Mouse (Mus musculus): ENCODE measurements at regions not wholly inside any gene's neighbourhood (a gene's known extent, or its start where the extent isn't known, plus 50 kb on each side); places are given as distances from the start of the nearest gene placed in this dataset.

DNA sequence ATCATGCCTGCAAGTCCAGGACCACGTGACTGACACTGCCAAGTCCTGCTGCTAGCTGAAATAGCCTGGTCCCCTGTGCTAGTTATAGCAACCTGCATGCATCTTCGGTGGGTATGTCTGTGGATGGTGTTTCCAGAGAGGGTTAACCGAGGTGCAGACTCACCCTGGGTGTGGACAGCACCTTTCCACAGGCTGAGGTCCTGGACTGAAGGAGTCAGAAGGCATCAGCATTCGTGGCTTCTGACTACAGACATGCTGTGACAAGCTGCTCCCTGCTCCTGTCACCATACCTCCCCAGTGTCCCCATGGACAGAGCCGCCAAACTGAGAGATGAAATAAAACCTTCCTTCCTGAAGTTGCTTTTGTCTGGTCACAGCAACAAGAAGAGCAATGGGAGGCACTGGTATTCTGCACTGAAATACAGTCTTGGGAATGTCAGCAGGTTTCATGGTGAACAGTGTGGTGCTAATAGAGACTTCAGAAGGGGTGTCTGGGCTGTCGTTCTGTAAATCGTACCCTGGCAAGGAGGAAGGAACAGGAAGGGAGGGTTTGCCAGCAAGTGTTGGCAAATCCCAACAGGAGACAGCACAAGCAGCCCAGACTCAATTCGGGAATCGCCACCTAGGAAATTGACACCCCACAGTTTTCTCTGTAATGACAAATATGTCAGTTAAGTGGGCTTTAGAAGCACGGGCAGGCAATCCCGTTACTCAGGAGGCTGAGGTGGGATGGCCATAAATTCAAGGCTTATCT is 237.7 kb downstream of the Hs3st3b1 start:
- H3K27ac ChIP-seq (replicated peaks; ENCODE audit: insufficient read depth, low read depth, low read length) = no peak overlapping the region
- H3K27me3 ChIP-seq (ENCODE audit: control insufficient read depth, insufficient read depth, low read length) = no peaks in the 10 kb centered on the region
- H3K36me3 ChIP-seq (ENCODE audit: control insufficient read depth, insufficient read depth, low read length) = no peaks in the 10 kb centered on the region
- 73% methylated on average over 11 of the region's 11 CpGs for WGBS
- no peak overlapping the region for H3K9ac ChIP-seq (ENCODE audit: low read depth, low read length)
- DNase-seq (ENCODE audit: extremely low read depth, low read depth, low spot score) = no peak
- H3K4me3 ChIP-seq (ENCODE audit: insufficient read depth, low read depth, low read length) = no peak overlapping the region
- H3K79me2 ChIP-seq (ENCODE audit: control insufficient read depth, insufficient read depth, low read length) = no peaks in the 10 kb centered on the region
- TF ChIP-seq POLR2A (IDR thresholded peaks at IDR 0.05; ENCODE audit: extremely low read depth, insufficient read depth, low read length) = no peak
- no peak for TF ChIP-seq CTCF (IDR thresholded peaks at IDR 0.05; ENCODE audit: low read depth, low read length)
- no peaks in the 10 kb centered on the region for H3K4me1 ChIP-seq (ENCODE audit: control insufficient read depth, insufficient read depth, low read length)

DNA sequence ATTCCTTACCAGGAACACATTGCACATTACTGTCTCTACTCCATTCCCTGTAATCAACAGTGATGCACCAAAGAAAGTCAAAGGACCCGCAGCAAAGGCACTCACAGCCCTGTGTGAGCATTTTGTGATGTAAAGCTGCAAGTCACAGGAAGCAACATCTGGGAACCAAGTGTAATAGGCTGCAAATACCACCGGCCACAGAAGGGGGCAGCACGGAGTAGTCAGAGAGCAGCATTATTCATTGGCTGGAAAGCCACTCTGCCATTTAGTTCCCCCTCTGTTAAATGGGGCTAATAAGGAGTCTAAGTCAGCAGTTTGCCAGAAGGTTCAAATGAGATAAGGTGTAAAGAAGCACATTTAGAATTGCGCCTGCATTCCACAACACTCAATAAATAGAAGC is 231.0 kb downstream of the Hs3st3b1 start:
- Histone ChIP-seq H3K27ac (replicated peaks; ENCODE audit: insufficient read depth, low read depth, low read length) (no peak overlapping the region), H3K36me3 (ENCODE audit: control insufficient read depth, insufficient read depth, low read length) (no peaks in the 10 kb centered on the region), H3K79me2 (ENCODE audit: control insufficient read depth, insufficient read depth, low read length) (no peaks in the 10 kb centered on the region), H3K4me1 (ENCODE audit: control insufficient read depth, insufficient read depth, low read length) (no peaks in the 10 kb centered on the region), H3K4me3 (ENCODE audit: insufficient read depth, low read depth, low read length) (no peak overlapping the region), H3K27me3 (ENCODE audit: control insufficient read depth, insufficient read depth, low read length) (no peaks in the 10 kb centered on the region), H3K9ac (ENCODE audit: low read depth, low read length) (no peak overlapping the region)
- WGBS = 58% methylated on average over 4 of the region's 4 CpGs
- TF ChIP-seq CTCF (IDR thresholded peaks at IDR 0.05; ENCODE audit: low read depth, low read length) = peak; percentile 42; the same call in 1 of the 2 replicates
- no peak for TF ChIP-seq POLR2A (IDR thresholded peaks at IDR 0.05; ENCODE audit: extremely low read depth, insufficient read depth, low read length)
- DNase-seq (ENCODE audit: extremely low read depth, low read depth, low spot score) = no peak

DNA sequence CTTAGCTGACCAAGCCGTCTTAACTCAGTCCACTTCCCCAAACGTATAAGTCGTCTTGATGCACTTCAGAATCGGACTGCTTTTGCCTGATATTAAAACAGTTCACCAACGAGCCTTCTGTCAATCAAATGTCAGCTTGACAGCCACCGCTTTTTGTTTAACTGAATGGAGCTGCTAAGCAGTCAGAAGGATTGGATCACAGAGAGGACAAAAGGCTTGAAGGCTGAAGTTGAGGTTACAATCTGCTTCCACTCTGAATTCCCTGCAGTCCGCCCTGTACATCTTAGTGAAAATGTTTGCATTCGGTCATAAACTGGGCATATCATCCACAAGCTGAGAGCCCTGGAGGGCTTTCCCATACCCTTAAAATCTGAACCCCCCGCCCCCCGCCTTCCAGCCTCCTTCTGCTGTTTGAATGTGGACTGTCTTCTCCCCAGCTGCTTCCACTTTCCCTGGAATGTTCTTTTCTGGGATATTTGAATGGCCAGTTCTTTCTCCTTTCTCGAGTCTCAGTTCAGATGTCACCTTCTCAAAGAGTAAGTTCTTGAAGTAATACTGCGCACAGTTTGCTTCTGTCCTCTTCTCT is 217.0 kb downstream of the Hs3st3b1 start:
- Histone ChIP-seq H3K79me2 (ENCODE audit: control insufficient read depth, insufficient read depth, low read length) (no peaks in the 10 kb centered on the region), H3K4me1 (ENCODE audit: control insufficient read depth, insufficient read depth, low read length) (no peaks in the 10 kb centered on the region), H3K27me3 (ENCODE audit: control insufficient read depth, insufficient read depth, low read length) (no peaks in the 10 kb centered on the region), H3K9ac (ENCODE audit: low read depth, low read length) (no peak overlapping the region), H3K36me3 (ENCODE audit: control insufficient read depth, insufficient read depth, low read length) (no peaks in the 10 kb centered on the region), H3K4me3 (ENCODE audit: insufficient read depth, low read depth, low read length) (no peak overlapping the region), H3K27ac (replicated peaks; ENCODE audit: insufficient read depth, low read depth, low read length) (no peak overlapping the region)
- 83% methylated on average over 12 of the region's 12 CpGs for WGBS
- DNase-seq (ENCODE audit: extremely low read depth, low read depth, low spot score) = no peak
- TF ChIP-seq CTCF (IDR thresholded peaks at IDR 0.05; ENCODE audit: low read depth, low read length) = no peak
- no peak for TF ChIP-seq POLR2A (IDR thresholded peaks at IDR 0.05; ENCODE audit: extremely low read depth, insufficient read depth, low read length)

DNA sequence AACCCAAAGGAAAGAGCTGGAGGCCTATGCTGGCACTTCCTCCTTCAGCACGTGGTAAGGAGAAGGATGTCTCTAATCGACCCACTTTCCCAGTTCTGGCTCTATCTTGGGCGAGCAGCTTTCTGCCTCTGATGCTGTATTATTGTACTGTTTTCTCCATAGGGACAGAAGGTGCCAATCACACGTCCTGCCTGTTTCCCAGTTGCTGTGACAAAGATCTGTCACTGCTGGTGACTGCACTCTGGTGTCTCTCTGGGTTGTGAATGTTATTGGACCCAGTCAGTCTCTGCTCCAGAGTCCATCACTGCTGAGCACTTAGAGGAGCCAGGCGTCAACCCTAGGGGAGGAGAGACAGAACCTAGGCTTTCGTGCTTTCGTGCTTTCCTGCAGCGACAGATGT is 216.0 kb downstream of the Hs3st3b1 start:
- no peaks in the 10 kb centered on the region for H3K79me2 ChIP-seq (ENCODE audit: control insufficient read depth, insufficient read depth, low read length)
- 84% methylated on average over 8 of the region's 8 CpGs for WGBS
- H3K9ac ChIP-seq (ENCODE audit: low read depth, low read length) = no peak overlapping the region
- TF ChIP-seq POLR2A (IDR thresholded peaks at IDR 0.05; ENCODE audit: extremely low read depth, insufficient read depth, low read length) (no peak), CTCF (IDR thresholded peaks at IDR 0.05; ENCODE audit: low read depth, low read length) (no peak)
- no peak for DNase-seq (ENCODE audit: extremely low read depth, low read depth, low spot score)
- no peaks in the 10 kb centered on the region for H3K36me3 ChIP-seq (ENCODE audit: control insufficient read depth, insufficient read depth, low read length)
- H3K4me3 ChIP-seq (ENCODE audit: insufficient read depth, low read depth, low read length) = no peak overlapping the region
- no peak overlapping the region for H3K27ac ChIP-seq (replicated peaks; ENCODE audit: insufficient read depth, low read depth, low read length)
- no peaks in the 10 kb centered on the region for H3K4me1 ChIP-seq (ENCODE audit: control insufficient read depth, insufficient read depth, low read length)
- no peaks in the 10 kb centered on the region for H3K27me3 ChIP-seq (ENCODE audit: control insufficient read depth, insufficient read depth, low read length)

DNA sequence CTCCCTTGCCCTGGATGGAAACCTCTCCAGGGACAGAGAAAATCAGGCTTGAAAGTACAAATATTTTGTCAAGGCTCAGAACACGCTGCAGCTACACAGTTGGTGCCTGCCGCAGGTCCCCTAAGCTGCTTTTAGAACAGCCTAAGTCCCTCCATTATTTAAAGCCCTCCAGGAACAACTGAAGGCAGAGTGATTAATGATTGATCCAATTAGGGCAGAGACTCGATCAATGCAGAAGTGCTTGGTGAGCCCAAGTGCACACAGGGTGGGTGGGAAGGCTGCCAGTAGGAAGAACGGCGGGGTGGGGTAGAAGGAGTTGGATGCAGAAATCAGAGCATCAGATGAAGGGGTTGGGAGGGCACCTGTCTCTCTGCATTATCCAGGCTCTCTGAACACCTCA is 215.0 kb downstream of the Hs3st3b1 start:
- Histone ChIP-seq H3K4me3 (ENCODE audit: insufficient read depth, low read depth, low read length) (no peak overlapping the region), H3K27me3 (ENCODE audit: control insufficient read depth, insufficient read depth, low read length) (no peaks in the 10 kb centered on the region), H3K27ac (replicated peaks; ENCODE audit: insufficient read depth, low read depth, low read length) (no peak overlapping the region), H3K9ac (ENCODE audit: low read depth, low read length) (no peak overlapping the region), H3K4me1 (ENCODE audit: control insufficient read depth, insufficient read depth, low read length) (no peaks in the 10 kb centered on the region), H3K79me2 (ENCODE audit: control insufficient read depth, insufficient read depth, low read length) (no peaks in the 10 kb centered on the region), H3K36me3 (ENCODE audit: control insufficient read depth, insufficient read depth, low read length) (no peaks in the 10 kb centered on the region)
- no peak for TF ChIP-seq POLR2A (IDR thresholded peaks at IDR 0.05; ENCODE audit: extremely low read depth, insufficient read depth, low read length)
- no peak for DNase-seq (ENCODE audit: extremely low read depth, low read depth, low spot score)
- WGBS = 38% methylated on average over 5 of the region's 5 CpGs

DNA sequence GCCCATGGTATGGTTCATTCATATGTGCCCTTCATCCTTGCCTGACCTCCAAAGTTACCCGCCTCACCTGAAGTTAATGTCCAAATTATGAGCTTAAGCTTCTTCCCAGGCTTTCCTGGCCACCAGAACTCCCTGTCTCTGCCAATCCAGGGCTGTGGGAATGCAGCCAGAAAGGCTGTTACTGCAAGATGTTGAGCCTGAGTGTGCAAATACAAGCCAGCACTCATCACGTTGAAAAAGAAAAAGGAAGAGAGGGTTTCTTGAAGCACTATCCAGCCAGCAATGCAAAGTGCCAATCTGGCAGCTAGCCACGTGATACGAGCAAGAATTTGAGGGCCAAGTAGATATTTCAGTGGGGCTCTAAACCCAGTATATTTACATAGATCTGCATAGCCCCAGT is 213.7 kb downstream of the Hs3st3b1 start:
- no peaks in the 10 kb centered on the region for H3K27me3 ChIP-seq (ENCODE audit: control insufficient read depth, insufficient read depth, low read length)
- no peak for DNase-seq (ENCODE audit: extremely low read depth, low read depth, low spot score)
- H3K9ac ChIP-seq (ENCODE audit: low read depth, low read length) = no peak overlapping the region
- no peak overlapping the region for H3K4me3 ChIP-seq (ENCODE audit: insufficient read depth, low read depth, low read length)
- no peaks in the 10 kb centered on the region for H3K79me2 ChIP-seq (ENCODE audit: control insufficient read depth, insufficient read depth, low read length)
- TF ChIP-seq CTCF (IDR thresholded peaks at IDR 0.05; ENCODE audit: low read depth, low read length) (no peak), POLR2A (IDR thresholded peaks at IDR 0.05; ENCODE audit: extremely low read depth, insufficient read depth, low read length) (no peak)
- H3K27ac ChIP-seq (replicated peaks; ENCODE audit: insufficient read depth, low read depth, low read length) = no peak overlapping the region
- no peaks in the 10 kb centered on the region for H3K36me3 ChIP-seq (ENCODE audit: control insufficient read depth, insufficient read depth, low read length)
- H3K4me1 ChIP-seq (ENCODE audit: control insufficient read depth, insufficient read depth, low read length) = no peaks in the 10 kb centered on the region
- 52% methylated on average over 4 of the region's 4 CpGs for WGBS
